Mouse (Mus musculus): ENCODE measurements around the gene Jchain. TPM values are rescaled to one million over a fixed set of nuclear protein-coding genes. Genes with fewer than 3 reads are reported as not detected.

The Jchain gene
- polyA plus RNA-seq (2015; fragmentation: Nextera tagmentation; extraction: Ambion mirVana): 0.11 and 0.58 TPM in 2 replicates

GRCm38 (mm10) chr5:88527657-88528056, at the start of gene Jchain:
TSS of gene Jchain (minus strand) at chr5:88527891.
- no peaks in the 10 kb centered on the region for H3K4me1 ChIP-seq (replicated peaks; ENCODE audit: control insufficient read depth, insufficient read depth, low read length)
- 93% methylated on average over 3 of the region's 3 CpGs for WGBS
- H3K9ac ChIP-seq (replicated peaks; ENCODE audit: low read depth, low read length): no peak within 1 kb of the TSS
- H3K4me3 ChIP-seq (replicated peaks; ENCODE audit: low read length): no peak within 1 kb of the TSS
- H3K27ac ChIP-seq (ENCODE audit: low read length): no peak within 1 kb of the TSS
- H3K36me3 ChIP-seq (ENCODE audit: control insufficient read depth, insufficient read depth): no peaks in the 10 kb centered on the region
- H3K4me2 ChIP-seq (ENCODE audit: low read length): no peak within 1 kb of the TSS
- no peaks in the 10 kb centered on the region for H3K9me3 ChIP-seq (ENCODE audit: control insufficient read depth, low read length)
- no peak for ATAC-seq
- H3K27me3 ChIP-seq (replicated peaks; ENCODE audit: control insufficient read depth, insufficient read depth, low read length): no peaks in the 10 kb centered on the region

DNA sequence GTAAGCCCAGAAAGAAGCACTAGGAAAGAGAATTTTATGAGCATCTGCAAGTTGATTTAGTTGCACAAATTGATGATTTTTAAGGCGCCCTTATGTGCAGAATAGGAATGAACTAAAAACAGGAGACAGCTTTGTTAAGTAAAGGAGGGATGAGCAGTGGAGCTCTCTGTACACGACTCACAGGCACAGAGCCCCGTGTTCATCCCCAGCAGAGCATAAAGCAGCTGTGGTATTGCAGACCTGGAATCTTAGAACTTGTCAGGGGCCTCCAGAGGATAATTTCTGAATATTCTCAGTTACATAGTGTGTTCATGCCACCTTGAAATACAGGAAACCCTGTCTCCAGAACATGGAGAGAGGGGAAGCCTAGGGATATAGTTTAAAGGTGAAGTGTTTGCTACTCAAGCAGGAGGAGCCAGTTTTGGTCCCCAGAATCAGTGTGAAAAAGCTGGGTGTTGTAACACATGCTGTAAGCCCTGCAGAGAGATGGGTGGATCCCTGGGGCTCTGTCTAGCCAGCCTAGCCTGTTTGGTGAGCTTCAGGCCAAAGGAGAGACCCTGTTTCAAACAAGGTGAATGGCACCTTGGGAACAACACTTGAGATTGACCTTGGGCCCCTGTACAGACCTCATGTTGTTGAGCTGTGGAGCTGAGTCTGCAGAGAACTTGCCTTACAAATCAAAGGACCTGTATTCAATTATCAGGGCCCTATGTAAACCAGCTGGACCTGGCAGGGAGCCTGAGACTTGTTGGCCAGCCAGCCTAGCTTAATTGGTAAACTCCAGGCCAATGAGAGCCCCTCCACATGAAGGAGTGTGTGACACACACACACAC, 48.0 kb upstream of the Jchain start:
- 66% methylated on average over 3 of the region's 3 CpGs for WGBS
- ATAC-seq: peak; percentile 47; the same call in 1 of the 2 replicates

GRCm38 (mm10) chr5:88574829-88575228, 47.1 kb upstream of the Jchain start:
- peaks cover 7% of the 10 kb centered on the region; the same call in 1 of the 2 replicates for H3K4me1 ChIP-seq (replicated peaks; ENCODE audit: control insufficient read depth, insufficient read depth, low read length)
- WGBS: 91% methylated on average over 3 of the region's 3 CpGs
- H3K4me3 ChIP-seq (replicated peaks; ENCODE audit: low read length): no peak overlapping the region
- H3K9ac ChIP-seq (replicated peaks; ENCODE audit: low read depth, low read length): no peak overlapping the region
- H3K27ac ChIP-seq (ENCODE audit: low read length): no peak overlapping the region
- H3K36me3 ChIP-seq (ENCODE audit: control insufficient read depth, insufficient read depth): no peaks in the 10 kb centered on the region
- no peaks in the 10 kb centered on the region for H3K9me3 ChIP-seq (ENCODE audit: control insufficient read depth, low read length)
- H3K4me2 ChIP-seq (ENCODE audit: low read length): no peak overlapping the region
- no peak for ATAC-seq
- no peaks in the 10 kb centered on the region for H3K27me3 ChIP-seq (replicated peaks; ENCODE audit: control insufficient read depth, insufficient read depth, low read length)

More for the DNA sequence above, 48.0 kb upstream of the Jchain start:
- no peak overlapping the region for H3K4me3 ChIP-seq (replicated peaks; ENCODE audit: low read length)
- H3K4me1 ChIP-seq (replicated peaks; ENCODE audit: control insufficient read depth, insufficient read depth, low read length): peaks cover 7% of the 10 kb centered on the region; the same call in 1 of the 2 replicates
- H3K27ac ChIP-seq (ENCODE audit: low read length): peak overlapping the region; percentile 37; the same call in 1 of the 2 replicates
- H3K9me3 ChIP-seq (ENCODE audit: control insufficient read depth, low read length): no peaks in the 10 kb centered on the region
- H3K36me3 ChIP-seq (ENCODE audit: control insufficient read depth, insufficient read depth): no peaks in the 10 kb centered on the region
- no peak overlapping the region; the same call in 1 of the 2 replicates for H3K9ac ChIP-seq (replicated peaks; ENCODE audit: low read depth, low read length)
- no peak overlapping the region for H3K4me2 ChIP-seq (ENCODE audit: low read length)
- no peaks in the 10 kb centered on the region for H3K27me3 ChIP-seq (replicated peaks; ENCODE audit: control insufficient read depth, insufficient read depth, low read length)

DNA sequence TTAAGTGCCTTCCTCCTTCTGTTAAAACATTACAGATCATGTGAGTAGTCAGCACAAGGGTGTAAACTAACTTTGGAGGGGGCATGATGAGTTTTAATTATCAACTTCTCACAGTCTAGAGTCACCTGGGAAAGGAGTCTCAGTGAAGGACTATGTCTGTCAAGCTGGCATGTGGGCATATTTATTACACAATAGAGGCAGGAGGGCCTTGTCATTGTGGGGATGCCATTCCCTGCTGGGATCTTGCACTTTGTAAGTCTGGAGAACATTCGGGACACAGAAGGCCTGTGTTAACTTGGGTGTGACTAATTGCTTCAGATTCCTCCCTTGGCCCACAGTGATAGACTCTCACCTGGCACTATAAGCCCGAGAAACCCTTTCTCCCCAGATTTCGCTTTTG, 41.9 kb upstream of the Jchain start:
- Histone ChIP-seq H3K27me3 (replicated peaks; ENCODE audit: control insufficient read depth, insufficient read depth, low read length) (no peaks in the 10 kb centered on the region), H3K9me3 (ENCODE audit: control insufficient read depth, low read length) (no peaks in the 10 kb centered on the region), H3K4me3 (replicated peaks; ENCODE audit: low read length) (no peak overlapping the region), H3K27ac (ENCODE audit: low read length) (no peak overlapping the region), H3K36me3 (ENCODE audit: control insufficient read depth, insufficient read depth) (no peaks in the 10 kb centered on the region), H3K4me2 (ENCODE audit: low read length) (no peak overlapping the region), H3K9ac (replicated peaks; ENCODE audit: low read depth, low read length) (no peak overlapping the region), H3K4me1 (replicated peaks; ENCODE audit: control insufficient read depth, insufficient read depth, low read length) (peaks cover 11% of the 10 kb centered on the region)
- WGBS: 57% methylated on average over 3 of the region's 3 CpGs
- no peak for ATAC-seq

DNA sequence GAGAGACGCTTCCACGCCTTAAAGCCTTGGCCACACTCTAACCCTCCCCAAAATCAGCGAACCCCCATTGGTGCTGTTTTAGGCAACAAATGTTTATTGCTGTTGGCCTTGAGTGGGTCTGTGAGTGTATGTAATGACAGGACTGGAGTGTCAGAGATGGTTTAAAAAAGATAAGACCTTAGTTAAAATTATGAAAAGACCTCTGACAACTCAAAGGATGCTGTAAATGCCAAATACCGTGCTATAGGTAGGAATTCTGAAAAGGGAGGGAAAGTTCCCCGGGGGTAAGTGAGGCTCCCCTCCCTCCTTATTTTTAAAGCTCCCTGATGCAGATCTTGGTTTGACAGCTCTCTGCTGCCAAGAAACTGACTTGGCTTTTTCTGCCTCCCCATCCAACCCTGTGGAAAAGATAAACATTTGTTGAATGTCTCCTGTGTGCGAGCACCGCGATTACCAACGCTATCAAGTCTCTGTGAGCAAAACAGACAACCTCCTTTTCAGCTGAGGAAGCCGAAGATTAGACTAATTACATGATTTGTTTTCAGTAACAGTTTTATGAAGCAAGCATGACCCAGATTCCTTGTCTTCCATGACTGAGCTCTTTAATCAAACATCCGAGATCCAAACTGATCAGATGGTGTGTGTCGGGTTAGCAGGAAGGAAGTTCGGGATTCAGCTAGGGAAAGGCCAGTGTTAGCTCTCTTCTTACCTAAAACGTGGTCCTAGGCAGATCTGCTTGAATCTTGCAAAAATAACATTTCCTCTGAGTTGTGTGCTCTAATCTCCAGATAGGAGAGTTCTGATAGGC, 38.5 kb upstream of the Jchain start:
- WGBS: 1% methylated on average over 14 of the region's 14 CpGs
- Histone ChIP-seq H3K4me3 (replicated peaks; ENCODE audit: low read length) (peak overlapping the region; percentile 84), H3K27ac (ENCODE audit: low read length) (peak overlapping the region; percentile 89), H3K4me1 (replicated peaks; ENCODE audit: control insufficient read depth, insufficient read depth, low read length) (peaks cover 15% of the 10 kb centered on the region), H3K9me3 (ENCODE audit: control insufficient read depth, low read length) (no peaks in the 10 kb centered on the region), H3K4me2 (ENCODE audit: low read length) (peak overlapping the region; percentile 65), H3K27me3 (replicated peaks; ENCODE audit: control insufficient read depth, insufficient read depth, low read length) (no peaks in the 10 kb centered on the region), H3K36me3 (ENCODE audit: control insufficient read depth, insufficient read depth) (no peaks in the 10 kb centered on the region), H3K9ac (replicated peaks; ENCODE audit: low read depth, low read length) (peak overlapping the region; percentile 84)
- peak; percentile 29 for ATAC-seq

DNA sequence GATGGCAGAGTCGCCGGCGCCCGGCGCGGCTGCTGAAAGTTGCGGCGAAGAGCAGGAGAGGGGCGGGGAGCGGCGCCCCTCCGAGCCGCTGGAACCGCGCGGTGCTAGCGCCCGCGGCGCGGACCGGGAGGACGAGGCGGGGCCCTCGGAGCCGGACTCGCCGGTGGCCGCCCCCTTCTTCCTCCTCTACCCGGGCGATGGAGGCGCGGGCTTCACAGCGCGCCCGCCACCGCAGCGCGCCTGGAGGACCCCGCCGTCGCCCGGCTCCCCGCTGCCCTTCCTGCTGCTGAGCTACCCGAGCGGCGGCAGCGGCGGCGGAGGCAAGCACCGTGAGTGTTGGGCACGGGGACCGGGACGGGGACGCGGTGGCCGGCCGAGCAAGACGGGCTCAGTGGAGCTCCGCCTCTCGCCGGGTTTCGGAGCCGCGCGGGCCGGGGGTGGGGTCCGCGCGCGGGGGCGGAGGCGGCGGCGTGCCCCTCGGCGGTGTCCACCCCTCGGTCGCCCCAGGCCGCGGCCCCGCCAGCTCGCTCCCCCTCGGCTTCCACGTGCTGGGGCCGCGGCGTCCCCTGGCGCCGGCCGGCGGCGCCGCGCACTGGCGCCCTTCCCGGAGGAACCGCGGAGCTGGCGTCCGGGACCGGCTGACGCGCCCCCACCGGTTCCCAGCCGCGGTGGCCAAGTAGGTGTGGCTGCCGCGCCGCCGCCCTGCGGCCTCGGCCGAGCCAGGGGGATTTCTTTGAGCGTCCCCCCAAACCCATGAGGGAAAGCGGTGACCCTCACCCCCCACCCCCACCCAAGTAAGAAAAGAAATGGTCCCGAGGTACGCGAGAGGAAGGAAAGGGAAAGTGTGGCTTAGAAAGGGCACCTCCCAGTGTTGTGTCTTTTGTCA, 37.7 kb upstream of the Jchain start:
- H3K36me3 ChIP-seq (ENCODE audit: control insufficient read depth, insufficient read depth): no peaks in the 10 kb centered on the region
- 0% methylated on average over 43 of the region's 119 CpGs for WGBS
- peak overlapping the region; percentile 84 for H3K9ac ChIP-seq (replicated peaks; ENCODE audit: low read depth, low read length)
- H3K4me3 ChIP-seq (replicated peaks; ENCODE audit: low read length): peak overlapping the region; percentile 84
- peaks cover 15% of the 10 kb centered on the region for H3K4me1 ChIP-seq (replicated peaks; ENCODE audit: control insufficient read depth, insufficient read depth, low read length)
- no peaks in the 10 kb centered on the region for H3K27me3 ChIP-seq (replicated peaks; ENCODE audit: control insufficient read depth, insufficient read depth, low read length)
- H3K9me3 ChIP-seq (ENCODE audit: control insufficient read depth, low read length): no peaks in the 10 kb centered on the region
- H3K27ac ChIP-seq (ENCODE audit: low read length): peak overlapping the region; percentile 89
- peak overlapping the region; percentile 65 for H3K4me2 ChIP-seq (ENCODE audit: low read length)
- ATAC-seq: peak; percentile 69

- H3K4me3 ChIP-seq (replicated peaks; ENCODE audit: low read length): peak within 1 kb of the TSS; percentile 84
- WGBS: 0% methylated on average over 46 of the region's 71 CpGs
- no peaks in the 10 kb centered on the region for H3K36me3 ChIP-seq (ENCODE audit: control insufficient read depth, insufficient read depth)
- peak within 1 kb of the TSS; percentile 65 for H3K4me2 ChIP-seq (ENCODE audit: low read length)
- peaks cover 15% of the 10 kb centered on the region for H3K4me1 ChIP-seq (replicated peaks; ENCODE audit: control insufficient read depth, insufficient read depth, low read length)
- H3K9me3 ChIP-seq (ENCODE audit: control insufficient read depth, low read length): no peaks in the 10 kb centered on the region
- peak within 1 kb of the TSS; percentile 89 for H3K27ac ChIP-seq (ENCODE audit: low read length)
- peak; percentile 87 for ATAC-seq
- no peaks in the 10 kb centered on the region for H3K27me3 ChIP-seq (replicated peaks; ENCODE audit: control insufficient read depth, insufficient read depth, low read length)
- H3K9ac ChIP-seq (replicated peaks; ENCODE audit: low read depth, low read length): peak within 1 kb of the TSS; percentile 84
Observed at GRCm38 (mm10) chr5:88564501-88565147, 36.9 kb upstream of the Jchain start, which contains the start of gene Rufy3. TSS of gene Rufy3 (plus strand) at chr5:88565040.

- Histone ChIP-seq H3K4me1 (replicated peaks; ENCODE audit: control insufficient read depth, insufficient read depth, low read length) (peaks cover 15% of the 10 kb centered on the region), H3K36me3 (ENCODE audit: control insufficient read depth, insufficient read depth) (no peaks in the 10 kb centered on the region), H3K9ac (replicated peaks; ENCODE audit: low read depth, low read length) (no peak overlapping the region), H3K4me2 (ENCODE audit: low read length) (no peak overlapping the region), H3K9me3 (ENCODE audit: control insufficient read depth, low read length) (no peaks in the 10 kb centered on the region), H3K27me3 (replicated peaks; ENCODE audit: control insufficient read depth, insufficient read depth, low read length) (no peaks in the 10 kb centered on the region), H3K4me3 (replicated peaks; ENCODE audit: low read length) (no peak overlapping the region), H3K27ac (ENCODE audit: low read length) (no peak overlapping the region)
- ATAC-seq: no peak
- WGBS: 78% methylated on average over 8 of the region's 8 CpGs
Observed at GRCm38 (mm10) chr5:88562863-88563780, 35.4 kb upstream of the Jchain start.

Data from forebrain, embryonic 16.5 days (tissue).